Mouse (Mus musculus) kidney, adult 2 months (tissue): ENCODE data around the gene Pcca.
A peak's percentile ranks its signal among the peaks of the same experiment; 100 is the strongest.

Experiments
- CTCF ChIP-seq: fragments of 200-500 bp; conservative IDR thresholded peaks from 2 replicates; pipeline ENCODE4 v1.5.1; 2011; ENCODE audit warnings: low read depth, mild to moderate bottlenecking, control low read depth, low read length, moderate library complexity, mixed read lengths; ENCODE audit not compliant: insufficient read depth, insufficient read length
- POLR2A ChIP-seq: fragments of 200-500 bp; IDR thresholded peaks from one replicate; pipeline ENCODE4 v1.6.1; 2011; ENCODE audit warnings: low read depth, low read length, control low read depth

GRCm38 (mm10) chr14:122876163-122876562 lies 342.0 kb downstream of the Pcca start:
- TF ChIP-seq POLR2A (no peak), CTCF (peak; percentile 100)
